Mouse (Mus musculus) cerebellum, adult 11-12 months (tissue): ENCODE data around the gene Ccdc84.
"Not testable (repeated sequence)": the region's sequence is repeated elsewhere in the genome, so short reads cannot be mapped to it uniquely, and the experiment has no call there.

Source experiments
- DNase-seq: peaks from one replicate; pipeline ENCODE4 v3.0.0; 2022

Gene Ccdc84

DNA sequence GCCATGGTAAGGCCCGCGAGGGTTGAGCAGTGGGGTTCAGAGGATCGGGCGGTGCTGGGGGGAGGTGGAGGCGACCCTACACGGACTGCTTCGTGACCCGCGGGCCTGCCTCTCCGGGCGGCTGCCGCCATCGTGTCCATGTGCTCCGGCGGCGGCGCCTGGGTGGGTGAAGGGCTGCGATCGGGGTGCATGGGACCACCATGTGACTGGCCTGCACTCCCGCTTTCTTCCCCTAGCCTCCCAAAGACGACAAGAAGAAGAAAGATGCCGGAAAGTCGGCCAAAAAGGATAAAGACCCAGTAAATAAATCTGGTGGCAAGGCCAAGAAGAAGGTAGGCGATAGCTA is 10.6 kb downstream of the Ccdc84 start:
- no peak for DNase-seq

DNA sequence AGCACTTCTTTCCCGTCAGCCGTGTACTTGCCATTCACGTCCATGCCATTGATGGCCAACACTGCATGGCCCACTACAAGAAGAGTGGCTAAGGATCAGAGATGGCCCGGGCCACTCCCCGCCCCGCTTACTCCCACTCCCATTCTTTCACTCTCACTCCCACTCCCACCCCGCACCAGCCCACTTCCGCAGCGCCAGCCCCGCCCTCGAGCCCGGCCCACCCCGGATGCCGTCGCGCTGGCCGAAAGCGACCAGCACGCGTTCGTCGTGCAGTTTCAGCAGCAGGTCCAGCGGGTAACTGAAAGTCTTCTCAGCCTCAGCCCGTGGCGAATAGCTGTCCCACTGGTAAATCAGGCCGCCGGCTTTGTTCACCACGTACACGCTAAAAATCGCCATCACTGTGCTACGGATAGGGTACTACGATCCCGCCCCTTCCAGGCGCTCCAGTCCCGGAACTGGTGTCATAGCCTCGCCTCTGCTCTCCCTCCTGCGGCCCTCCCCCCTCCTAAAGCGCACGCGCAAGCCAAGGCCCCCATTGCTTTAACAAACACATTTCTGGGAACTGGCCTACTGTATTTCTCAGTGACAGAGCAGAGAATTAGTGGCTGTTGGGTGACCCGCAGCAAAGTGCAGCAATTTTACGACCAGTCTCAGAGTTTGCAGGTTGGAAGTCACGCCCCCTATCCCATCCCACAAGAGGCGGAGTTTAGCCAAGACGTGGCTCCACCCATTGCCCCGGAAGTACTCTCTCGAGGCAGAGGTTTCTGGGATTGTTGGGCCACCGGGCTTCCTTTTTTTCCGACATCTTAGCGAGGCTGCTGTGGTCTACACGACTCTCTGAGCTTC is 11.2 kb downstream of the Ccdc84 start, which contains the start of the genes Rps25 and Trappc4:
TSS of gene Rps25 (plus strand) at position 234 of the 846 bp plus-strand sequence.
TSS of gene Trappc4 (minus strand) at position 695 of the 846 bp plus-strand sequence.
- DNase-seq = peak; percentile 91

- DNase-seq = no peak
Observed at GRCm38 (mm10) chr9:44405011-44405410, 13.4 kb downstream of the Ccdc84 start.

GRCm38 (mm10) chr9:44401081-44401480 is 17.3 kb downstream of the Ccdc84 start:
- peak; percentile 33 for DNase-seq

GRCm38 (mm10) chr9:44399795-44400114 is 18.6 kb downstream of the Ccdc84 start:
- DNase-seq = no peak

DNA sequence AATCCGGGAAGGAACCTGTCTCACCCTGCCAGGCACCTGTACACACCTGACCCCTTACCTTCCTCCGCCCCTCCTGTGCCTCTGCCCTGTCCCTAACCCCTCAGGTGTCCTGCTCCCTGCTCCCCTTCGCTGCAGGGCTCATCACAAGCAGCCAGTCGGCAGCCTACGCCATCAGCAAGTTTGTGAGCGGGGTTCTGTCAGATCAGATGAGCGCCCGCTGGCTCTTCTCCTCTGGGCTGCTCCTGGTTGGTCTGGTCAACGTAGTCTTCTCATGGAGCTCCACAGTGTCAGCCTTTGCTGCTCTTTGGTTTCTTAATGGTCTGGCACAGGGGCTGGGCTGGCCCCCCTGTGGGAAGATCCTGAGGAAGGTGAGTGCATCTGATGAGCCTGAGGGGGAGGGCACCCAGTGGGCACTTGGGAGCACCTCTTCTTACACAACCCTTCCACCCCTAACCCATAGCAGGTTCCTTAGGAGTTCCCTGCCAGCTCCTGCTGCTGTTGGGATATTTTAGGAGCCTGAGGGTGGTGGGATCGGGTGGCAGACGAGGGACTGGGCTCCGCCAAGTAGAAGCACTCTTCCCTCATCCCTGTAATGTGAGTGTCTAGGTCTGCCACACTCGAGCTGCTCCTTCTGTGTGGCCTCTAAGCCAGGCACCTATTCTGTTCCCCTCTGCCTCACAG is 19.1 kb downstream of the Ccdc84 start:
- DNase-seq = no peak

DNA sequence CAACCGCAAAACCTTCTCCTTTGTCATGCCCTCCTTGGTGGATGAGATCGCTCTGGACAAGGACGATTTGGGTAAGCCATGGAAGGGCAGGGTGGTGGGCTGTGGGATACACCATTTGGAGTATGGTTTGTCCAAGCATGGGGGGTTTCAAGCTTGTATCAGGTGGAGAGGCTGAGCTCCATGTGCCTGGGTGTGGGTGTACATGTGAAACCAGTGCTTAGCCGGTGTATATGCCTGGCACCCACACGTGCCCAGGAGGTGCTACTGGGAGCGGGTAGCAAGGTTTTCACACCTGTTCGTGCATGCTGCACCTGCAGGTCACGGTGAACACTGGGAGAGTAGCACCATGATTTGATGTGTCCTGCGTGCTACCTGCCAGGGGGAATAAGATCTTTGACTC is 19.8 kb downstream of the Ccdc84 start:
- no peak for DNase-seq

DNA sequence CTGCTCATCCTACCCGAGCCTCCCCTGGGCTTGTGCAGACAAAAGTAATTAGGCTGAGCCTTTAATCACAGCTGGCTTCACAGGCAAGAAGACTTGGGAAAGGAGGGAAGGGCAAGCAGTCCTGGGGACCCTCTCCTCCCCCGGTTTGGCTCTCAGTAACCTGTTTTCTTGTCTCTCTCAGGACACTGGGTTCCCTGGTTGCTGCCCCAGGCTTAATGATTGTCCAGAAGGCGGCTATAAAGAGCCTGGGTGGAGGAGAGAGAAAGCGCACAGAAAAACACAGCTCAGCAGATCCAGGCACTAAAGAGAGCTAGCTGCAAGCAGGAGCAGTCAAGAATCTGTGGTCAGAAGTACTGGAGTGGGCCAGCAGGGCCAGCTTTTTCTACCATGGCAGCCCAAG is 20.3 kb downstream of the Ccdc84 start:
- DNase-seq = no peak

- peak; percentile 99 for DNase-seq
Observed at GRCm38 (mm10) chr9:44396684-44397411, 21.5 kb downstream of the Ccdc84 start, which contains the start of gene Slc37a4. TSS of gene Slc37a4 (plus strand) at chr9:44396852.

- peak; percentile 59 for DNase-seq
Observed at GRCm38 (mm10) chr9:44391466-44391865, 26.9 kb downstream of the Ccdc84 start.

GRCm38 (mm10) chr9:44389273-44389672 is 29.1 kb downstream of the Ccdc84 start:
- DNase-seq = peak; percentile 67

GRCm38 (mm10) chr9:44387221-44387620 is 31.1 kb downstream of the Ccdc84 start:
- DNase-seq = no peak

DNA sequence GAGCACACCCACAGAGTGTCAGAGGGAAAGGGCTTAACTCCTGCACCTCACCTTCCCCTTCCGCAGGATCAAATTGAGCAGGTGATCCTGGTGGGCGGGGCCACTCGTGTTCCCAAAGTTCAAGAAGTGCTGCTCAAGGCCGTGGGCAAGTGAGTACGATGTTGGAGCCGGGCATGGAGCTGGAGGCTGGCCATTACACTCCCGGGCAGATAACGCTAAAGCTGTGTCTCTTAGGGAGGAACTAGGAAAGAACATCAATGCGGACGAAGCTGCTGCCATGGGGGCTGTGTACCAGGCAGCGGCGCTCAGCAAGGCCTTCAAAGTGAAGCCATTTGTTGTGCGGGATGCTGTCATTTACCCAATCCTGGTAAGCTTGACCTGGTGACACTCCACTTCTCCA is 33.8 kb downstream of the Ccdc84 start:
- no peak for DNase-seq

- peak; percentile 71 for DNase-seq
Observed at GRCm38 (mm10) chr9:44379862-44380261, 38.5 kb downstream of the Ccdc84 start.

DNA sequence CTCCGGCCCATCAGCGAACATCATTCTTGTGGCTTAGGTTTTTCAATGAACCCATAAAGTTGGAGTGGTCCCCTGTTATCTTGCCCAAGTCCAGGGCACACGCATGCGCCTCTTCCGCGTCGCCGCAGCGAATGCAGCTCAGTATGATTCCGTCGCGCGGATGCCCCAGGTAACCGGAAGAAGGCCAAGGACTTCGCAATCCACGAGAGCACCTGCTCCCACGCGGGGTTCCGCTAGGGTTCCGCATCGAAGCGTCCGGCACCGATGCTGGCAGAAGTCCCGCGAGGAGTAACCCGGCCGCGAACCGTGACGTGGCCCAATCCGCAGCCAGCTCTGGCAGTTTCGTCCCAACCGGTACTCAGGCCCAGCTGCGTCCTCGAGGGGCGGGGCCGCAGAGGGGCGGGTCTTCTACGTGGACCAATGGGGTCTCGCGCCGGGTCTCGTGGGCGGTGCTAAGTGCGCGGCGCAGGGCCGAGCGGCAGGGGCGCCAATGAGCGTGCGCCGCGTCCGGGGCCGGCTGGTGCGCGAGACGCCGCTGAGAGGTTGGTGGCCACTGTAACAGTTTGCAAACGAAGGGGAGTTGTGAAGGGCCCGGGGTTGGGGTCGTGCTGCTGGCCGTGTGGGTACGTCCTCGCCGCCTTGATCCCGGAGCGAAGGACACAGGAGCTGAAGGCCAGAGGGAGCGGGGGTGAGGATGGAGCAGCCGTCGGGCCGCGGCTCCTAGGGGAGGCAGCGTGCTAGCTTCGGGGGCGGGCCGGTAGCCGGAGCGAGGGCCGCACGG is 39.1 kb downstream of the Ccdc84 start, which contains the start of gene Hyou1:
TSS of gene Hyou1 (plus strand) at position 437 of the 781 bp plus-strand sequence.
- peak; percentile 99 for DNase-seq

DNA sequence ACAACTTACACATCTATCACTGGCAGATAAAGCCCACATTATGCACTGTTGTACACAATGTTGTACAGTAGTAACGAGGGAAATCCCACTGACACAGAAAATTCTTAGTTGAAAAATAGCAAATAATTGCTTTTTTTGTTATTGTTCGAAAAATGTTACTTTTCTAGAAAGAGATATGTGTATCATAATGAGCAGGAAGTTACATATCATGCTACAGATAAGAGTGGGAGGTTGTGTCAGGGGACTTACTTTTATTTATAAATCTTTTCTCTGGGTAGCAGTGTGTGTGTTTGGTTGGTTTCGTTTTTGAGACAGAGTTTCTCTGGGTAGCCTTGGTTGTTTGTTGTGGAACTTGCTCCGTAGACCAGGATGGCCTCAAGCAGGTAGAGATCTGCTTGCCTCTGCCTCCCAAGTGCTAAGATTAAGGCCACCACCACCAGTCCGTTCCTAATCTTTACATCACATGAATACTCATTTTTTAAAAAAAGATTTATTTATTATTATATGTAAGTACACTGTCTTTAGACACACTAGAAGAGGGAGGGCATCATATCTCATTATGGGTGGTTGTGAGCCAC is 40.1 kb downstream of the Ccdc84 start:
- no peak for DNase-seq

DNA sequence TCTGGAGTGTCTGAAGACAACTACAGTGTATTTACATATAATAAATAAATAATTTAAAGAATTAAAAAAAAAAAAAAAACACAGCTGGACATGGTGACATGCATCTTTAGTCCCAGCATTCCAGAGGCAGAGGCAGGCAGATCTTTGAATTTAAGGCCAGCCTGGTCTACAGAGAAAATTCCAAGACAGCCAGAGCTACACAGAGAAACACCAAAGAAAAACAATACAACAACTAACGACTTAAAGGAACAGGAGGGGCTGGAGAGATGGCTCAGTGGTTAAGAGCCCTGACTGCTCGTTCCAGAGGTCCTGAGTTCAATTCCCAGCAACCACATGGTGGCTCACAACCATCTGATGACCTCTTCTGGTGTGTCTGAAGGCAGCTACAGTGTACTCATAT is 41.0 kb downstream of the Ccdc84 start:
- not testable (repeated sequence) for DNase-seq

DNA sequence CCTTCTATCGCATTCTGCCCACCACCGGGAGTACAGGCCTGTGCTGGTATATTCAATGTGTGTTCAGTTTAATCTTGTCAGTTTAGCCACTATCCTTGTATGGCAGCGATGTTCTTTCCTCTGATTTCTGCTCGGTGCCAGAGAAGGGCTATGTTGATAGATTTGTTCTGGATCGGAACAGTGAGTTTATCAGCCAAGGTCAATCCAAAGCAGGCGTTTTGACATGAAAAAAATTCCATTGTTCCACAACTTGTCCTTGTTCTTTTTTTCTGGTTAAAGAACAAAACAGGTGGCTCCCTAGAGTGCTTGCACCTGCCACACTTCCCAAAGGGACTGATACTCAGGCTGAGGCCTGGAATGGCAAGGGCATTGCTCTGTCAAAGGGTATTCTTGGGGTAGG is 42.2 kb downstream of the Ccdc84 start:
- DNase-seq = no peak

GRCm38 (mm10) chr9:44373386-44373785 is 45.0 kb downstream of the Ccdc84 start:
- DNase-seq = no peak

DNA sequence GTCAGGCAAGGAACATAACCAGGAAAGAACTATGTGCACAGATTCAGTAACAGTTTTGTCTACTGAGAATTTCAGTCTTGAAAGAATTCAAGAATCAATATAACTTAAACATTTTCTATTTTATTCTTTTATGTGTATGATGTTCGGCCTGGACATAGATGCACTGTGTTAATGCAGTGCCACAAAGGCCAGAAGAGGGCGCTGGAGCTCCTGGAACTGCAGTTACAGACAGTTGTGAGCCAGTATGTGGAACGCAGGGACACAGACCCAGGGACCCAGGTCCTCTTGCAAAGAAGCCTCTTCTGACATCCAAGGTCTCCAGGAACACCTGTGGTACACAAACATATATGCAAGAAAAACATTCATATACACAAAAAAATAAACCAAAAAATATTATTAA is 53.9 kb downstream of the Ccdc84 start:
- no peak for DNase-seq

DNA sequence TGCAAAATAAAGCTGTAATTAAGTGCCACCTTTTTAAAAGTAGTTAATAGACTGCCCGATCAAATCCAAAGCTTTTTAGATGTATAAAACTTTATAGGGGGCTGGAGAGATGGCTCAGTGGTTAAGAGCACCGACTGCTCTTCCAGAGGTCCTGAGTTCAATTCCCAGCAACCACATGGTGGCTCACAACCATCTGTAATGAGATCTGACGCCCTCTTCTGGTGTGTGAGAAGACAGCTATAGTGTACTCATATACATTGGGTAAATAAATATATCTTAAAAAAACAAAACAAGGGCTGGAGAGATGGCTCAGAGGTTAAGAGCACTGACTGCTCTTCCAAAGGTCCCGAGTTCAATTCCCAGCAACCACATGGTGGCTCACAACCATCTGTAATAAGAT is 56.4 kb downstream of the Ccdc84 start:
- DNase-seq = not testable (repeated sequence)

GRCm38 (mm10) chr9:44361190-44361917 is 57.0 kb downstream of the Ccdc84 start, which contains the start of gene Vps11:
TSS of gene Vps11 (minus strand) at chr9:44361670.
- peak; percentile 93 for DNase-seq
